Mouse (Mus musculus): ENCODE results near the gene Plcl1.

The Plcl1 gene

GRCm38 (mm10) chr1:55606405-55606804 is 200.7 kb downstream of the Plcl1 start:
- no peak for DNase-seq (ENCODE audit: low spot score in 2 of 2)

GRCm38 (mm10) chr1:55612759-55613328 is 207.1 kb downstream of the Plcl1 start:
- no peak for DNase-seq (ENCODE audit: low spot score in 2 of 2)

DNA sequence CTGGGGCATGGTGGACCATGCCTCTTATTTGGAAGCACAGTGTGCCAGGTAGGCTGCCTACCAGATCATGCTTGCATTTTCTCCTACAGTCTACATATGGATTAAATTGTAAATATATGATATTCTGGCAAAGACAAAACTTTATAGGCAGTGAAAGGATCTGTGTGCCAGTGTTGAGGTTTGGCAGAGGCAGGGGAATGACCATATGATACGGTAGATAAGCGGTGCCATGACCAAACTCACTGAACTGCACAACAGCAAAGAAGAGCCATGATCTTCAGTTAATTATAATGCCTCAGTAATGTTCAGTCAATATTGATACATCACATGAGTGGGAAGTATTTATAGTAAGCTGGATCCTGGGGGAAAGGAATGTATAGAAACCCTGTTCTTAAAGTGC is 212.1 kb downstream of the Plcl1 start:
- no peak for DNase-seq (ENCODE audit: low spot score in 2 of 2)

DNA sequence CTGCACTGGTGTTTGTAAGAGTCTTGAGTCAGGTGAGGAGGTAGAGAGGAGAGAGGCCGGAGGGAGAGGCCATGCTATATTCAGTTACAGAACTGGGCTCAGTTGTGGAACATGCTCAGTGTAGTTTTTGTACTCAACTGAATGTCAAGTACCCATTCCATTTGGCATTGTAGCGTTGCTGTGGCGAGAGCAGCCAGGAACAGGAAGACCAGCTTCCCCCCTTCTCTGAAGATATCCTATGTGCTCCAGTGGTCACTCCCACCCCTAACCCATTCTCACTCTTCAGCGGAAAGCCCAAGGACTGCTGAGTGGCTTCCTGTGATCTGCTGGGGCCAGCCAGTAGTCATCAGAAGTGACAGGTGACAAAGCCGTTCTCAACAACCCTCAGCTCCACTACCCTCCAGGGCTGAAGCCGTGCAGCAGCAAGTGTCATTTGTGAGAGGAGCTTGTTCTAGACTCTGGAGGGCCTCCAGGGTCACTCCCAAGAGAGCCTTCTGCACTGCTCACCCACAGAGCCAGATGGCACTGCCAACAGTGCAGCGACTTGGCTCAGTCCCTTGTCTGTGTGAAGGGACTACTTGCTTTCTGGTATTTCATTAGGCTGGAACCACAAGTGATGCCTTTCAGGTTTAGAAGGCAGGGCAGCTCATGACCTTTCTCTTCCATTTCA is 213.0 kb downstream of the Plcl1 start:
- peak in 1 of 2 experiments; percentile 7 for DNase-seq (ENCODE audit: low spot score in 2 of 2)

- DNase-seq (ENCODE audit: low spot score in 2 of 2), result no peak
These were observed 225.8 kb downstream of the Plcl1 start for GRCm38 (mm10) chr1:55631496-55631895.

DNA sequence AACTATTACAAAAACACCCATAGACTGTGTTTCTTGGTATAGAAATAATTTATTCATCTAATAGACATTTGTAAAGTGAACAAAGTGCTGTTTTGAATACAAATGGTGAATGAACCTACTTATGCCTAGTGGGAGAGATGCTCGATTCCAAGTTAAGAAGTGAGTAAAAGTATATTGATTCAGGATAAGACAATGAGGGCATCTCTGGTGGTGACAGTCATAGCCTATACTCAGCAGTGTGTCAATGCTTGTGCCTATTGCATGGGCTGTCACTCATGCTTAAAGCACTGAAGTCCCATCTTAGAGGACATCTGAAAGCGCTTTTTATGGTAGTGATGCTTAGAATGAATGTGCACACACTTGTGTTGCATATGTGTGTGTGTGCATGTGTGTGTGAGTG is 226.3 kb downstream of the Plcl1 start:
- no peak for DNase-seq (ENCODE audit: low spot score in 2 of 2)

DNA sequence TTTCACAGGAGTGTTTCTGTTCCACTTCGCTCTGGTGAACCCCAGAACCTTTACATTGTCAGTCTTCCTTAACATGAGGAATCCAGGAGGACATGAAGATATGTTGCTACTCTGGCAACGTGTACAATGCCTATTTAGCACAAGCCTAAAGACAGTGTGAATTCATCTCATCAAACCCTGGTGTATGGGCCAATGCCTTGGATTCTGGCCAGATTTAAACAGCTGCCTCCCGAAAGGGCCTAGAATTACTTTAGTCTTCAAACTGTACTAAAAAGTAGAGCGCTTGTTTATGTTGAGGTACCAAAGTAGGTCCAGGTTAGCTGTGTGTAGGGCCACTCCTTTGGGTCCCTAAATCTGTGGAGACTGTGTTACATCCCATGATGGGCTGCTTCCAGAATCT is 227.6 kb downstream of the Plcl1 start:
- no peak for DNase-seq (ENCODE audit: low spot score in 2 of 2)

GRCm38 (mm10) chr1:55659518-55660210 is 253.9 kb downstream of the Plcl1 start:
- no peak for DNase-seq (ENCODE audit: low spot score in 2 of 2)

DNA sequence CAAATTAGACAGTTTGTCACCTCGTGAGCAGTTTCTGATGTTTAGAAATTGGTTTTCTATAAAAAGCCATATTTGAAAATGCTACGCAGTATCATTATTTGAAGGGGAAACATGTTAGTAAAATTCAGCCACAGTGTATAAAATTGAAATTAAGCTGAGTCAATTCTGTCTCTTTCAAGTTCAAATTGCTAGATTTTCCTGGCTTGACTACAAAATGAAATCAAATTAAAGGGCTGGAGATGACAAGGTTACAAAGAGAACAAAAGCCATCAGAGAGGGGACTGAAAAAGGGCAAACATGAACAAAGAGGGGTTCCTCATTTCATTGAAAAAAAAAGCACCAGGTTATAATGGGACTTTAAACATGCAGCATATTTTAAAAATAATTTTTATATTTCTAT is 255.7 kb downstream of the Plcl1 start:
- no peak for DNase-seq (ENCODE audit: low spot score in 2 of 2)

DNA sequence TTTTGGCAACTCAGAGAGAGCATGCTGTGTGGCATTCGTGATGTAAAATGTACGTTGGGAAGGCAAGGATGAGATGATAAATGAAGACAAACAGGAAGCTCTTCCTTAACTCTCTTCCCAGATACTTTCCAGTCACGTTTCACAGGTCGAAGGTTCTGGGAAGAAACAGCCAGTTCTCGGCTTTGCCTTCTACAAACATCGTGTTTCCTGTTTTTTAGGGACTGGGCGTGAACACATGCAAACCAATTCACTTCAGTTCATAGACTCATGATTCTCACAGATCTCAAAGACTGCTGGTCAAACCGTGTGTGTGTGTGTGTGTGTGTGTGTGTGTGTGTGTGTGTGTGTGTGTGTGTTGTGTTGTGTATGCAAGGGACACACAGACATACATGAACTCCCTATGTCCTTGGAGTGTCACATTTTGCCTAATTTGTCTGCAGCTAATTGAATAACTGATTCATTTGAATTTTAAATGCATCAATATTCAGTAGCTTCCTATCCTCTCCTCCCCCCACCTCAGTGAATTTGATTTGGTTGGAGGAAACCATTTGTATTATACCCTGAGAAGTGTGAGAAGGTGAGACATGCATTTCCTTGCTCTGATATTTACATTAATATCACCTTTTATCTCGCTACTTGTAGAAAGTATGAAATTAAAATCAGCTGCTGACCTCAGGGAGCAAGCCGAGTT is 259.6 kb downstream of the Plcl1 start:
- no peak for DNase-seq (ENCODE audit: low spot score in 2 of 2)

DNA sequence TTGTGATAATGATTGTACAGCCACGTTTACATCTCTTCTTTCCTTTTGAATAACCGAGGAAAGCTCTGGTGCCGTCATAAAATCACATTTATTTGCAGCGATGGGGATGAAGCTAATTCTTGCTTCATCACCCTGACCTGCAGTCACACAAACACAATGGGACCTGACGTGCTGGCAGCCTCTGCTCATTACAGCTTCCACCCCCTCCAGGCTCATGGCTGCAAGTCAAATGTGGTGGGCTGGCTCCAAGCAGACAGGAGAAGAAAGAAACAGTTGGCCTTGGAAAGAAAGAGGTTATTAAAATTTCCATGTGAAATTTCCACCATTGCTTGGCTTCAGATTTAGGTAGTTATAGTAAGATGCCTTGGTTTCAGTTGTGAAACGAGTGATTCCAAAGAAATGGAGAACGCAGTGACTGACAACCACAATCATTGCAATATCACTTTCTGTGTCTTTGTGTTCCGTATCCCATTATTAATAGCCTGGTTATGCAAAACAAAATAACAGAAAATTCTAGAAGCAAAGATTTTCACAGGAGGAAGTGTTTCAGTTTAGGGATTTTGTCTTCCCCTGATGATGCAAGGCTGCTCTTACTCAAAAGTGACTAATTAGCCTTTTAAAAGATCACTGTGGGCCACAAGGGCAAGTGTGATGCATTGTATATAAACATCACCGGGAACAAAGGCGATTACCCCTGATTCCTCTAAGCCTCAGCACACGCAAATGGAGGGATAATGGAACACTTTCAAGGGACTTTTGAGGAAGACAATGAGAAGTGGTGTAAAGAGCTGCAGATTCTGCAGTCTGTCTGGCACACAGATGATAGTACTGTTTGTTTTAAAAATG is 260.3 kb downstream of the Plcl1 start:
- DNase-seq (ENCODE audit: low spot score in 2 of 2), result peak; percentile 34 to 70

- no peak for DNase-seq (ENCODE audit: low spot score in 2 of 2)
These were observed 261.1 kb downstream of the Plcl1 start for GRCm38 (mm10) chr1:55666798-55667197.

DNA sequence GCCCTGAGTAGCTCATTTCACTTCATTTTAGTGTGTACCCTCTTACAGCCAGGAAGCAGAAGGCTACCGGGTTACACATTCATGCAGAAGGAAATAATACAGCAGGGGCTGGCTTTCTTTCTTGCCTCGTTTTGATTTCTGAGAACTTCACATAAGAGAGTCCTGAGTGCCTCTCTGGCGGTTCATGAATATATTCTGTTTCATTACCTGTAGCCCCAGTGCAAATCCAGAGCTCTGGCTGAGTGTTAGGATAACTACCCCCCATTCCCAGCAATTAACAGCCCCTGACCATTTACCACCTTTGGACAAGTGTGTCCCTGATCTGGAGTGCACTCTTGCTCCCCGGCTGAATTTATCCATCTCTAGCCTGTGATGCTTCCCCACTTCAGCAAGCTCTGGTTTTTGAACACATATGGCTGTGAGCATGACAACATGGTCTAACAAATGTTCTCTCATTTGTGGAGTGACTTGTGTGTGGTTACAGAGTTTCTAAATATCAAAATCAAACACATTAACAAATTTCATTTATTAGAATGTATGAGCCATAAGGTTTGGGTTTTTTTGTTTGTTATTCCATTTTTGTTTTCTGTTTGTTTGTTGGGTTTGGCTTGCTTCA is 263.0 kb downstream of the Plcl1 start:
- no peak for DNase-seq (ENCODE audit: low spot score in 2 of 2)

- DNase-seq (ENCODE audit: low spot score in 2 of 2), result no peak
These were observed 277.0 kb downstream of the Plcl1 start for GRCm38 (mm10) chr1:55682676-55683075.

GRCm38 (mm10) chr1:55686261-55686660 is 280.5 kb downstream of the Plcl1 start:
- no peak for DNase-seq (ENCODE audit: low spot score in 2 of 2)

DNA sequence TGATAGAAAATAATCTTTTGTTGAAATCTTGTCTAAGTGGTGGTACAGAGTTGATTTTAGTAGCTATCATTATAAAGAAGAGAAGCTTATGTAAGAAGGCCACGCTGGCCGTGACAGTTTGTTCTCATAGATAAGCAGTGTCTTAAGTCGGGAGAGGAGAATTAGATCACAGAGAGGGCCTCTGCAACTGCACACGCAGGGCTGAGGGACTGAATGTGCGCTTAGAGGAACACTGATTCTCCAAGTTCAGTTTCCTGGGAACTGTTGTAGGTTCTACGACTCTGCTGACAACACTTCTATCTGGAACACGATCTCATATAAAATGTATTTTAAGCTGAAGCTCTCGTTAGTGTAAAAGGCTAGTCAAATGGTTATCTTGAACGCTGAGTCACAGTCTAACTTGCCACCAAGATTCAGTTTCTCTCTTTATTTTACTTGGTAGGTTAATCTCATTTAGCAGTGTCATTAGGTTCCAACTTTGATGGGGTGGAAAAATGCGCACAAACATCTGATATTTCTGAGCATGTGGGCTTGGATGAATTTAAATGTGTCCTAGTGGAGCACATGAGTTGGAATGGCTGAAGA is 288.0 kb downstream of the Plcl1 start:
- no peak for DNase-seq (ENCODE audit: low spot score in 2 of 2)

DNA sequence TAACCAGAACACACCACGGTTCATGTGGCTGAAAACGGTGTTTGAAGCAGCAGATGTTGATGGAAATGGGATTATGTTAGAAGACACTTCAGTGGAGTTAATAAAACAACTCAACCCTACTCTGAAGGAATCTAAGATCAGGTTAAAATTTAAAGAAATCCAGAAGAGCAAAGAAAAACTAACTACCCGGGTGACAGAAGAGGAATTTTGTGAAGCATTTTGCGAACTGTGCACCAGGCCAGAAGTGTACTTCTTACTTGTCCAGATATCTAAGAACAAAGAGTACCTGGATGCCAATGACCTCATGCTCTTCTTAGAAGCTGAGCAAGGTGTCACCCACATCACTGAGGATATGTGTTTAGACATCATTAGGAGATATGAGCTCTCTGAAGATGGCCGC is 290.5 kb downstream of the Plcl1 start:
- no peak for DNase-seq (ENCODE audit: low spot score in 2 of 2)

DNA sequence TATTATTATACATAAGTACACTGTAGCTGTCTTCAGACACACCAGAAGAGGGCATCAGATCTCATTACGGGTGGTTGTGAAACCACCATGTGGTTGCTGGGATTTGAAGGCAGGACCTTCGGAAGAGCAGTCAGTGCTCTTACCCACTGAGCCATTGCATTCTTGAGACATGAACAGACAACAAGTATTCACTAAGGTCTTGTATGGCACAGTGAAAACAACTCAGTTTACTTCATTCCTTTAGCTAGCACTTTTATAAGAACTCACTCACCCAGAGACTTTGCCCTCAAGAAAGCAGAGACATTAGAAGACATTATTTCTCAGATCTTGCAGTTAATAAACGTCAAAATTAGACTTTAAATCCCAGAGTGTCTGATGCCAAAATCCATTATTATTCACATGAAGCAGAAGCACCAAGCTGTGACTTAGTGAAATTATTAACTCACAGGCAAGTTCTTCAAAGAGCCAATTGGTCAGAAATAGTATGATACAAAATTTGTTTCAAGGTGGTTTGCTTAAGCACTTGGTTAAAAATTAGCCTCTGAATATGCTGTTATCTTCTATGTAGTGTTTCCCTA is 293.8 kb downstream of the Plcl1 start:
- DNase-seq (ENCODE audit: low spot score in 2 of 2), result no peak

- DNase-seq (ENCODE audit: low spot score in 2 of 2), result no peak
These were observed 294.3 kb downstream of the Plcl1 start for GRCm38 (mm10) chr1:55700016-55700415.

GRCm38 (mm10) chr1:55700726-55701125 is 295.0 kb downstream of the Plcl1 start:
- no peak for DNase-seq (ENCODE audit: low spot score in 2 of 2)

DNA sequence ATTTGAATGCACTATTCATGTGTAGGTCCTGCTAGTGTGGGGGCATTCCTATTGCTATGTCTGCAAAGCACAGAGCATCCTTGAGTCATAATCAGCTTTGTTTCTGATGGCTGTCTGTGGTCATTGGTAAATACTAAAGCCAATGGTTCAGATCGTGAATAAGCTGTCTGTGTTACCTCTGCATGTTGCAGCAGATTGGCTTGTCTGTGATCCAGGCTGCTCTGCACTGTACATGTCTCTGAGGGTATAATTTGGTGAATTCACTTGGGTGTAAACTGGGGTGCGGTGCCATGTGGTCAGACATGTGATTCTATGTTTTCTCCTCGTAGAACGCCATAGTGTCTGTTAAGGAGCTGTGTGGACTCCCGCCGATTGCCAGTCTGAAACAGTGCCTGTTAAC is 295.9 kb downstream of the Plcl1 start:
- no peak for DNase-seq (ENCODE audit: low spot score in 2 of 2)
